Mouse (Mus musculus): ENCODE data around the gene Ints11.

- TF ChIP-seq CTCF (IDR thresholded peaks at IDR 0.05; ENCODE audit: low read depth, low read length): no peak
- no peak for TF ChIP-seq POLR2A (IDR thresholded peaks at IDR 0.05; ENCODE audit: extremely low read depth, insufficient read depth, low read length)
These were observed 36.3 kb downstream of the Ints11 start for GRCm38 (mm10) chr4:155905634-155906033.

Measured in liver, adult 2 months (tissue).